Mouse (Mus musculus) brain, embryonic 14.5 days (tissue): Measurements from ENCODE around the gene Celf2.

Experiments used
- CTCF ChIP-seq: fragments of 200-500 bp; IDR thresholded peaks from 2 replicates; pipeline ENCODE4 v1.5.1; 2012; ENCODE audit warnings: inconsistent platforms, mild to moderate bottlenecking, moderate library complexity, borderline replicate concordance; ENCODE audit not compliant: insufficient read depth, insufficient read length; ENCODE audit errors: extremely low read depth
- POLR2A ChIP-seq: fragments of 200-500 bp; IDR thresholded peaks from 2 replicates; pipeline ENCODE4 v1.6.1; 2012; ENCODE audit warnings: mild to moderate bottlenecking, inconsistent platforms, borderline replicate concordance; ENCODE audit not compliant: poor library complexity, insufficient read depth, insufficient read length, severe bottlenecking; ENCODE audit errors: extremely low read depth

GRCm38 (mm10) chr2:7344951-7345350, 164.4 kb downstream of the Celf2 start:
- TF ChIP-seq CTCF (no peak), POLR2A (no peak)
